Mouse (Mus musculus) spleen, embryonic (tissue): ENCODE data around the gene Xpnpep2.

Experiments used
- CTCF ChIA-PET: fragments of 350-600 bp; sonication (Branson Sonifier 250); formaldehyde crosslinking; loops from one replicate; lab custom pipeline; 2022; lab: Charles Lee

Gene Xpnpep2

DNA sequence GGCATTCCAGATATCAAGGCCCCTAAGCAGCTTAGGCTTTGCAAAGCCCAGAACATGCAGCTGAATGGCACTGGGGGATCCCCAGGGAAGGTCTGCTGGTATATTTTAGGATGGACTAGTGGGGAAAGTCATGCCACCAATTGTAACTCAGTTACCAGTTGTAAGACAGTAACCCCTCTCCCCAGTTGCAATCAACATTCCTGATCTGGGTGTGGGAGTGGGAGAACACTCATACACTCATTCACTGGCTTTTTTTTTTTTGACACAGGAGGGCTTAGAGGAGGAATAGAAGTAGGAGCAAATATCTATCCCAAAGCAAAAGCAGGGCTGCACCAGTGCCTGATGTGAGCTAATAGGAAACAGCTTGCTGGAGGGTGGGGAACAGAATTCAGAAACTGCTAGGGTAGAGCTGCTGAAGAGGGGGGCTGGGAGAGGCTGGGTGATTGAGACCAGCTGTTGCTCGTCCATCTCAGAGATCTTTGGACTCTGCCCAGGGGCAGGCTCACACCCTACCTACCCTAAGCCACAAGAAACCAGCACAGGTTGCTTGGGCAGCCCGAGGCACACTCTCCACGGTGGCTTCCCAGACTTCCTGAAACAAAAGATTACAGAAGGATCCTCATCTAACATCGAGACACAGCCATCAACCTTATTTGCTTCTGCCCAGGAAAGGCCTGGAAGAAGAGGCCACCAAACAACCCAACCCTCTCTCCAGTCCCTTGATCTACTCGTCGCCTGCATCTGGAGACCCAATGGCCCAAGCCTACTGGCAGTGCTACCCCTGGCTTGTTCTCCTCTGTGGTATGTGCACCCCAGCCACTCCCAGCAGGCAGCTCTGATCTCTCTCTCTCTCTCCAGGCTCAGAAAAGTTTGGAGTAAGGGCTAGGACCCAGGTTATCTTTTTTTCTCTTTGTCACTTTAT is at the start of gene Xpnpep2:
TSS of gene Xpnpep2 (plus strand) at position 332 of the 922 bp plus-strand sequence.
- CTCF ChIA-PET, result no interaction called here

DNA sequence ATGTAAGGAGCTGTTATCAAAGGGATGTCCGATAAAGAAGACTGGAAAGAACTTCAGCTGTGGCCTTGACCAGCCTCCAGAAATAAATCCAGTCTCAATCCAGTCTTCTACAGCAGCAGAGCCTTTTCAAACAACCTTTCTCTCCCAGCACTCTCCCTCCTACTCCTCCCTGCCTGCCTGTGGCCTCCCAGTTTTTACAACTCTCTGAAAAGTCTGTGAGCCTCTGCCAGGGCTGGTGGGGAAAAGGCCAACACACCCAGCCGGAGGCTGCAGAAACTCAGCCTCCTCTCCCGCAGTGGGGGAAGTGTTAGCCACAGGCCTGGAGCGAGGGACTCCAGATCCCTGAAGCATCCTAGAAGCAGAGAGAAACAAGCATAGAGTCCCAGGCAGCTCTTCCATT is 46.0 kb upstream of the Xpnpep2 start:
- CTCF ChIA-PET, result interaction anchor here (0.6 kb wide), 1 partner anchor 236 kb away, joined by 3 read pairs; no protein-coding TSS in a partner anchor

DNA sequence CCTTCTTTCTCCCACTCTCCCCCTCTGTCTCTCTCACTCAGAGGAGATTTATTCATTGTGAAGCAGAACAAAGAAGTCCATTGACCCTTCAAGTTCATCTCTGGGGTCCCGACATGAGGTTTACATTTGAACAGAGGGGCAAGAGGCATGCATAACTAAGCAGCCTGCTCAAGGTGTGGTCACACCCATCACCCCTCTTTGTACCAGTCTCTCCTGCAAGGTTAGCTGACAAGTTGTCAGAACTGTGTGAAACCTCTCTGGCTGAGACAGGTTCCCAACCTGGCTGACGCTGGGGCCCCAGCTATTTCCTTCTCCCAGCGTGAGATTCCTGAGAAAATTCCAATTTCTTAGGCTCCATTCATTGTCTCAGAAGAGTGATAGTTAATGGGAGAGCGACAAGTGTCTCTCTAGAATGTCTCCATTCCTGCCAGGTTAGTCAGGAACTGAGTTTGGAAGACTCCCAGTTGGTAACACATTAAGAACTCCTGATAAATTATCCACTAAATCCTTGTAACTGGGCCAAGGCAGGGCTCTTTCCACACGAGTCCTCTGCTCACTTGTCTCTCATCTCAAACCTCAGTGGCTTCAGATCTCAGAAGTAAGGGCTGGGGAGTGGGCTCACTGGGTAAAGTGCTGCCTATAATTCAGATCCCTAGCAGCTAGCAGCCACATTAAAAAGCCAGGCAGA is 44.2 kb upstream of the Xpnpep2 start:
- CTCF ChIA-PET, result no interaction called here

DNA sequence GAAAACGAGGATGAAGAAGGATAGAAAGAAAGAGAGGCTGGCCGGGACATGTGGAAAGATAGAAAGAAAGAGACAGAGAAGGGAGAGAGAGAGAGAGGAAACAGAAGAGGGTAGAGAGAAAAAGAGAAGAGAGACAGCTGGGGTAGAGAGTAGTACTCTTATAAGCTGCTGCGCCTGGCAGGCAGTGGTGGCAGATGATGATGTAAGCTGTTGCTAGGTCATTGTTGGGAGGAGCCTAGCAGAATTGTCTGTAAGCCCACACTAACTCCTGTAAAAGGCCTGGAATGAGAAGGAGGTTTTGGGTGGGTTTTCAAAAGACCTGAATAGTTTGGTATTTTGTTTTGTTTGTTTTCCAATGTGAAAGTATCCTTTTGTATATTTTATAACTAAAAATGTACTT is 41.6 kb upstream of the Xpnpep2 start:
- CTCF ChIA-PET, result no interaction called here

DNA sequence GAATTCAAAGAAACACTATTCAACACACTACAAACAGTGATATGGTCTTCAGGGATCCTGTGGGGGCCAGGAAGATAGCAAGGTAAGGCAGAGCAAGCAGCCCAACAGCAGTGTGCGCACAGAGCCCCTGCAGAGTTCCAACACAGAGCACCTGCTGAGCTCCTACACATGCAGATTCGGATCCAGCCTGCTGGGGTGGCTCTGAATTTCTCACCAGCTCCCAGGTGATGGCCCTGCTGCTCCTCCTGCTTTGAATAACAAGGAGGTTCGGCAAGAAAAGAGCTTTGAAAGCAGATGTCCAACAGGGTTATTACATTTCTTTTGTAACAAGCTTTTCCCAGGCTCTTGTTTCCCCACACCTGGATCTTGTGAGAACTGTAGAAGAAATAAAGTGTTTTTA is 36.6 kb upstream of the Xpnpep2 start:
- CTCF ChIA-PET, result no interaction called here

DNA sequence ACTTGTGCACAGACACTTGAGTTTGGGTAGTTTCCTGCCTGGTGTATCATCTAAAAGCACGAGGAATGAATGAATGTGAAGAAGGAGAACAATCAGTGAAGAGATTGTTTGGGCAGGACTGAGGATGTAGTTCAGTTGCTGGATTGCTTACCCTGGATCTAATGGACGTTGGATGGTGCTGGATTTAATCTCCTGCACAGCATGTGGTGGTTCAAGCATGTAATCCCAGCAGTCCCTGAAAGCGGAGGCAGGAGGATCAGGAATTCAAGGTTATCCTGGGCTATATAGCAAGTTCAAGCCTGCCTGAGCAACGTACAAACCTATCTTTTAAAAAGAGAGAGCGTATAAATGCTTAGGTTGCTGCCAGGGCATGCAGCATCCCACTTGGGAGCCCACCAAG is 36.1 kb upstream of the Xpnpep2 start:
- CTCF ChIA-PET, result no interaction called here

DNA sequence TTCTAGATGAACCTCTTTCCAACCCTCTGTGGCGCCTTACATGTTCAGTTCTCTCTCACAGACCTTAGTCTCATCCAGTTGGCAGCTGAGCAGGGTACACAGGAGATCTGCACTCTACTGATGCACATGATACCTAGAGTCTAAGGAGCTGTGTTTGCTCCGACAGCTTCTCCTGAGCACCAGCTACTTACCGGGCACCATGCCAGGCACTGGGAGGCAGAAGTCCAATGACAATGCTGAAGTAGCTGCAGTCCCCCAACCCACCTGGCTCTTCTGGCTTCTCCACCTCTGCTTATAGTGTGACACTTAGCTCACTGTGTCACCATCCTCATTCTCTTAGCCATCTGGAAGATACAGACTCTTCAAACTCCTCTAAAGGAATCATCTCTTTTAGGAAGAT is 33.8 kb upstream of the Xpnpep2 start:
- CTCF ChIA-PET, result no interaction called here

DNA sequence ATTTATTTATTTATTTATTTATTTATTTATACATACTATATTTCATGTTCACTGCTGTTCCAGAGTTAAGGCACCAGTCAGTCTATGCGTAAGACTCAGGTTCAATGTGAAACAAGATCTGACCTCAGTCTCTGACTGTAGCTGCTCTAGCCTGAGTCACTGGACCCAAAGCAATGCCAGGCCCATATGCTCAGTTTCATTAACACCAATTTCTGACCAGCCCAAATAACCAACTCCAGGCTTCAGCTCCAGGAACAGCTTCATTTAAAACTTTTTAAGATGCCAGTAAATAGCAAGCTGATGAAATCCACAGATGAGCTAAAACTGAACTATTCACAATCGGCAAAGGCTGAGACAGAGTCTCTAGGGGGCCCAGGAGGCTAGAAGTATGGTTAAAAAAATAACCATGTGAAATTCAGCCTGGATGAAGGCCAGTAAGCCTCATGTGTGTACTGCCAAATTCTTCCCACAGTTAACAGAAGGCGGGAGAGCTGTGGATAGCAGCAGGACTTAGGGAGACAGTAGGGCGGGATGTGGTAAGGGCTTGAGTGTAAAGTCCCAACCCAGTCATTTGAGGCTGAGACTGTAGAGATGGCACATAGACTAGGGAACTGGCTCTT is 31.6 kb upstream of the Xpnpep2 start:
- CTCF ChIA-PET, result no interaction called here

DNA sequence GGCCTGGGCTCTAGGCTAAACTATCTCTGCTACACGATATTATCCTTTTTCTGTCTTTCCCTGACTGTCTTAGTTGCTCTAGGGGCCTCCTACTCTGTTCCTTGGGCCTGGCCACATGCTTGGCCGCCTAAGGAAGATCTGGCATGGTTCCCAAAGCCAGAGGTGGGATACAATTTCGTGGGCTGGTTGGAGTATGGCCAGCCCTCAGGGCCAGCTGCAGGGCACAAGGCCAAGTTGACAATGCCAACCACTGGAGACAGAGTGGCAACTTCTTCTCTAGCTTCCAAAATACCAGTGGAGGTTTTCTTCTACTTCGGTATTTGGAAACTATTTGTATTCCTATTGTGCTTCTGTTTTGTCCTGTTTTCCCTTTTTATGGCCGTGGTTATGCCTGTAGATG is 26.2 kb upstream of the Xpnpep2 start:
- CTCF ChIA-PET, result no interaction called here

DNA sequence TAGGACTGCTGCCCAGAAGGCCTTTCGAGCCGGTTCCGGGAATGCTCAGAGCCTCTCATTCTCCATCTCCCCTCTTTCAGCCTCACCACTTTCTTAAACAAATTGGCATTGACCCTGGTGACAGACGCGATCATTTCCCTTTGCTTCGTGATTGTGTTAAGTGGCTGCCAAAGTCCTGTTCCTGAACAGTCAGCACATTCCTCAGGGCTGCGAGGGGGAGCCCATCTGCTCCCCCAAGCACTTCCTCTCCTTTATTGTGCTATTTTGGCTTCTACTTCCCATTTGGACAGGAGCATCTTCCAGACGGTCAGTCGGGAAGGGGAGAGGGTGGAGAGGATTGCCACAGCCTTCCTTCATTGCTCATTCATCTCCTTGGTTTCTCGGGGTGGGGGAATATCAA is 16.4 kb upstream of the Xpnpep2 start:
- CTCF ChIA-PET, result no interaction called here

DNA sequence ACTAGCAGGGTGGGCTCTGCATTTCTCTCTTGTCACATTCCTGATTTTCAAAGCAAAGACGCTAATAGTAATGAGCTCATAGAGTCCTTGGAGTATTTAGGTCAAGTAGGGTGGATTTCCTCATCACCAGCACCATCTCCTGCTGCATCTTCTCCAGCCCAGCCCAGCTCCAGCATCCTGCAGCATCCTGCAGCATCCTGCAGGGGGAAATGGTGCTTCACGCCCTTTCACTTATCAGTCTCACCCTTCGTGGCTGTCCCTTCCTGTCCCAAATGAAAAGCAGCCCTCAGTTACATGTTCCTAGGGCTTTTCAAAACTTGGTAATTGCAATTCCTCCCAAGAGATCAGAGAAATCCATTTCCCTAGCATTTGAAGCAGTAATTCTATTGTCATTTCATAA is 15.0 kb upstream of the Xpnpep2 start:
- CTCF ChIA-PET, result interaction anchor here (0.6 kb wide), 1 partner anchor 138 kb away, joined by 3 read pairs; no protein-coding TSS in a partner anchor

DNA sequence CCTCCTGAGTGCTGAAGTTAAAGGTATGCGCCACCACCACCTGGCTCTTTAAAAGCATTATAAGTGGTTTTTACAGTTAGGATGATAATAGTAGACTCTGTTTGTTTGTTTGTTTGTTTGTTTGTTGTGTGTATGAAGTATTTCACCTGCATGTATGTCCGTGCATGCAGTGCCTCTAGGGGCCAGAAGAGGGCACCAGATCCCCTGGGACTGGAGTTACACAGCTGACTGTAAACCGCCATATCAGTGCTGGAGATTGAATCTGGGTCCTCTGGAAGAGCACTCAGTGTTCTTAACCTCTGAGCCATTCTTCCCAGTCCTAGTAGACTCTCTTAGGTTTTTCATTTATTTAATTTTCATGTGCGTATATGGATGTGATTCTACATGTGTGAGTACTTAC is 13.9 kb upstream of the Xpnpep2 start:
- CTCF ChIA-PET, result interaction anchor here (0.7 kb wide), 1 partner anchor 102 kb away, joined by 3 read pairs; no protein-coding TSS in a partner anchor

DNA sequence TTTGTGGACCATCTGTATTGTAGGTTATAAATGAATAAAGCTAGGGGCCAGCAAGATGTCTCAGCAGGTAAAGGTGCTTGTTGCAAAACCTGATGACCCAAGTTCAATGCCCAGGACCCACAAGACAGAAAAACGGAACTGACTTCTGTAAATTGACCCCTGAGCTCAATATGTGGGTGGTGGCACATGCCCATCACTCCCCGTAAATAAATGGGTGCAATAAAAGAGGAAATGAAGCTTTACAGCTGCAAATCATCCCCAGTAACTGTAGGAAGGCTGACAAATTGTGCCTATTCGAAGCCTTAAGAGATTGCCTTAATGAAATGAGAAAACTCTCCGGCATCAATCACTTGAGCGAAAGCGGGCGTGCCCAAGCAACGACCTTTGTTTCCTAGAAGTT is 11.9 kb upstream of the Xpnpep2 start:
- CTCF ChIA-PET, result no interaction called here

DNA sequence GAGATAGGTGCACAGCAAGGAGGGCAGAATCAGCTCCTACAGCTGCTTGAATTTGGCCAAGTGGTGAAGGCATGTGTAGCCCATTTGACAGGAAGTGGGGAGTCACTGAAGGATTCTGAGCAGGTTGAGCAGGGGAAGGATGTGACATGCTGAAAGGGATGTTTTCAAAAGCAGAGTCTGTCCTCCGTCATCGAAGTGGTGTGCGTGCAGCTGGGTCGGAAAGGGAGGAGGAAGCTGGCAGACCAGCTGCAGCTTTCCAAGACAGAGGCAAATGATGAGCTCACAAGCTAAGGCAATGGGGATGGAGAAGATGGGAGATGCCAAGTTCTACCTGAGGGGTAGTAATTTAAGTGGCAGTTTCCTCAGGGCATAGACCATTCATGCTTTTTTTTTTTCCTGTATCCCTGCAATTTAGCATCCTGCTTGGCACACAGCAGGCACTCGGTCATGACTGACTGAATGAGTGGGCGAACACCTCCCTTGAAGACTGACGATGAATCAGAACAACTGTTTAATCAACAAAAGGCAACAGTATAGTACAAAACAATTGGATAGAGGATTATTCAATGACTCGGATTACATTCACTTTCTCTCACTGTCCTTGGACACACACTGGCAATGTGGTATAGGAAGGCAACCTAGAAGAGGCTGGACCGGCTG is 9.9 kb upstream of the Xpnpep2 start:
- CTCF ChIA-PET, result interaction anchor here (0.6 kb wide), 1 partner anchor 79 kb away, joined by 6 read pairs; no protein-coding TSS in a partner anchor

DNA sequence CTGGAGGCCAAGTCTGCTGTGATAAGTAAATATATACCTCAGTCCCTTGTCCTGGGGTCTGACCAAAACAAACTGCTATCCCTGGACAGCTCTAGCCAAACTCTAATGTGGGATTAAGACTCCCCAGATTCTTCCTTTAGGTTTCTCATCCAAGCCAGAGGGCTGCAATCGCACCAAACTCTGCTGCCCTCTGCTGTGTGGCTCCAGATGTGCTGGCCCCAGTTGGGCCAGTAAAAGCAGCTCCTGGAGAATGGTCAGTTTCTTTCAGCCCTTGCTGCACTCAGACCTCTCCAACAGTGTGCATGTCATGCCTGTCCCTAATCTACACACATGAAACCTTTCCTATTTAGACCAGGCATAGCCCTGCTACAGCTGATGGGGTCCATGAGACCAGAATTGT is 8.7 kb upstream of the Xpnpep2 start:
- CTCF ChIA-PET, result no interaction called here

DNA sequence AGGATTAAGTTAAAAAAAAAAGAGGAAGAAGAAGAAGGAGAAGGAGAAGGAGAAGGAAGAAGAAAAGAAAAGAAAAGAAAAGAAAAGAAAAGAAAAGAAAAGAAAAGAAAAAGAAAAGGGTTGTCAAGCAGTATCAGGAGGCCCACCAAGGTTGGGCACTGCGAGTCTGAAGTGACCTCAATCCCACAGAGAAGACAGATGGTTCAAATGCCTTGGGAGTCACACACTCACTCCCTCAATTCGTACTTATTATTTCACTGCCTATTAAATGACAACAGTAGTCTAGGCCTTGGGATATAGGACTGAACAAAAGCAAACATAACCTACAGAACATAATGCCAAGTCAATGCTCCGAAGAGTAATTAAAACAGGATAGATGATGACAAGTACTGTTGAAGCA is 5.3 kb upstream of the Xpnpep2 start:
- CTCF ChIA-PET, result interaction anchor here (0.7 kb wide), 1 partner anchor 65 kb away, joined by 3 read pairs; no protein-coding TSS in a partner anchor

DNA sequence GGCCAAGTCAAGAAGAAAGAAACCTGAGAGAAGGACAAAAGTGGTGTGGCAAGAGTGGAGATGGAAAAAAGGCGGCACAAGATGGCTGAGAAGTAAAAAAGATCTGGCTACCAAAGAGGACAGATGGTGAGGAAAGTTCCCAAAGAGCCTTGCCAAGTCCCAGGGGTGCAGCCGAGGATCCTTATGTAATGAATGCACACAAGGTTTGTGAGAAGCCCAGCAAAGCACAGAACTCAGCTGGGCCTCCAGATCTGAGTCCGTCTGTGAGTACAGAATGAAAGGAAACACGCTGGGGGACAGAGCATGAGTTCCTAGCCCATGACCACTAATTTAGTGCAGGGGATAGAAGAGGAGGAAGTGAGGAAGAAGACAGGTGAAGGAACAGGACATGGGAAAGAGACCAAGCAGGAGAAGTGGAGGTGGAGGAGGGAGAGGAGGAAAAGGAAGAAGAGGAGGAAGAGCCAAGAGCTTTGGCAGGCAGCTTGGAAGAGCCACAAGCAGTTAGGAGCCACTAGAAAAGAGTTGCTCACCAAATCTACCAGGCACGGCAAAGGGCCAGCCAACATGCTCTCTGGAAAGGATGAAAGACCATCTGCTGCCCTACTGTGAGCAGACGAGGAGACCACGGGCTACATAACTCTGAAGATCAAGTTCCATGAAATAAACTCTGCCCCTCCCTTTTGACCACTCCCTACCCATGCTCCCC is 3.6 kb upstream of the Xpnpep2 start:
- CTCF ChIA-PET, result no interaction called here

DNA sequence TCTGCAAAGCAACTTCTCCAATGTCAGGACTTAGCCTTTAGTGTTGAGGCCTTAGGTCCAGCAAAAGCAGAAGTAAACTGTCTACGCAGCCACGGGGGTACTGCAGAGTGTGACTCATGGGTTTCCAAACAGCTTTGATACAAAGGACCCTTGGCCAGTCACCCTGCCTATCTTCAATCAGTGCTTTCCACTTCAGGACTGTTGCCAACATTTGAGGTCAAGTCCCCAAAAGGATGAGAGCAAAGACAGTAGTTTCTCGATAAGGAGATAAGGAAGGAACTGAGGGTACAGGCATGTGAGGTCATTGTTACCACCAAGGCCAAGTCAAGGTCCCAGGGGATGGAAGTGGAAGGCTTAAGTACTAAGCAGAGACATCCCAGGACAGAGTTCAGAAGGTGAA is 2.3 kb upstream of the Xpnpep2 start:
- CTCF ChIA-PET, result interaction anchor here (0.5 kb wide), 1 partner anchor 9 kb away, joined by 3 read pairs; no protein-coding TSS in a partner anchor

DNA sequence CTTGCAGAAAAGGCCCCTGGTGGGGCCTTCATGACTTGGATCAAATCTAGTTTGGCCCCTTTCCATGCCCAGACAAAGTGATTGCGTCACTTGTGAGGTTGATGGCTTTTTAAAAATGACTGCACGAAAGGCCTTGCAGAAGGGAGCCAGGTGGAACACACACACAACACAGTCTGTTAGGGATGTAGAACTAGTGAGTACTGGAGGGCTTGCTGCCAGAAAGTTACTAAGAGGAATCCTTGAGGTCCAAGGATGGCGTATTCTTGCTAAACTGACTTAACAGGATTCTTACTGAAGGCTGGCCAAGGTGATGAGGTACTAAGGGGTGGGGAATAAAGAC is 761 bp downstream of the Xpnpep2 start:
- CTCF ChIA-PET, result no interaction called here

DNA sequence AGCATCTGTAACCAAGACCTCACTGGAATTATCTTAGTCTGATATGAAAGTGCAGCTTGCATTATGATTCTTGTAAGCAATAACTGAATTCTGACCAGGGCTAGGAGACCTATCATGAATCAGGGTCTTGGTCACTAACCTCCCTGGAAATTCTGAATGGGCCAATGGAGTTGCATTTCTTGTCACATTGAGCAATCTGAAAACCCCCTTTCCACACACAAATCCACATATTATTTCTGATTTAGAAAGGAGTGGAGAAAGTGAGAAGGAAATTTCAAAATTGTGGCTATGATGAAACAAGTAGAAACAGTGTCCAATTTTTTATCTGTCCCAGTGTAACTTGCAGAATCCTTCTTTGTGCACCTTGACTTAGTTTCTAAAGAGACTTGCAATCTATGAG is 10.8 kb downstream of the Xpnpep2 start:
- CTCF ChIA-PET, result no interaction called here
